Mouse (Mus musculus) kidney, postnatal 10 days (tissue): ENCODE data around the gene Timm8a2.

ENCODE experiments used
- DNase-seq: peaks from one replicate; pipeline ENCODE4 v3.0.0; 2021; ENCODE audit warnings: mixed read lengths

Timm8a2 gene

DNA sequence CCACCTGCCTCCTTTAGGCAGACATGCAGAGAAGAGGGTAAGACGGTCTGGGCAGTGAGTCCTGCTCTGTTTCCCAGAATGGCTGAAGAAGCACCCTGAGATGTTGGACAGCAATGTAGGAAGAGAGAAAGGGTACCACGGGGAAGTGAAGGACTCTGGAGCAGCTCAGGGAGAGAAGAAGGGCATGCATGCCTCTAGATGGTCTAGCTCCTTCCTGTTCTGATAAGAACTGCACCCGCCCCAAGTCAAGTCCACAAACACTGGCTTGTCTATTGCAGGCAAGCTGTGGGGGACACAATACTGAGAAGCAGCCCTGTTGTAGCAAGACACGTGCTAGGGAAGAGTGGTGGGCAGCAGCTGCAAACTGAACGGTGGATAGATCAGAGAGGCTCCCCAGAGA, 22.3 kb upstream of the Timm8a2 start:
- DNase-seq, result no peak

DNA sequence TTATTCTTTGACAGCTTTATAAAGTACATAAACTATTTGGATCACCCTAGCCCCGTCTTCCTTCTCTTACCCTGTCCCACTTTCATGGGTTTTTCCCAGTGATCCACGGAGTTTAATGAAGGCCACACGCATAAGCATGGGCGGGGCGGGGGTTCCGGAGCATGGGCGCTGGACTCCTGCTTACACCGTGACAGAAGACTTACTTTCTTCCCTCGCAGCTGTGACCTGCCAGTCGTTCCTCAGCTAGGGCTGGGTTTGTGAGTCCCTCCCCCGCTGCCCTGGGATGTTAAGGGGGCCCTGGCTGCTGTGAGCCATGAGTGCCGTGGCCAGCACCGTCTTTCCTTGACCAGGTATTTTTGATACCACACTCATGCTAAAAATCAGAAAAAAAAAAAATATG, 21.7 kb upstream of the Timm8a2 start:
- DNase-seq, result peak; percentile 35

DNA sequence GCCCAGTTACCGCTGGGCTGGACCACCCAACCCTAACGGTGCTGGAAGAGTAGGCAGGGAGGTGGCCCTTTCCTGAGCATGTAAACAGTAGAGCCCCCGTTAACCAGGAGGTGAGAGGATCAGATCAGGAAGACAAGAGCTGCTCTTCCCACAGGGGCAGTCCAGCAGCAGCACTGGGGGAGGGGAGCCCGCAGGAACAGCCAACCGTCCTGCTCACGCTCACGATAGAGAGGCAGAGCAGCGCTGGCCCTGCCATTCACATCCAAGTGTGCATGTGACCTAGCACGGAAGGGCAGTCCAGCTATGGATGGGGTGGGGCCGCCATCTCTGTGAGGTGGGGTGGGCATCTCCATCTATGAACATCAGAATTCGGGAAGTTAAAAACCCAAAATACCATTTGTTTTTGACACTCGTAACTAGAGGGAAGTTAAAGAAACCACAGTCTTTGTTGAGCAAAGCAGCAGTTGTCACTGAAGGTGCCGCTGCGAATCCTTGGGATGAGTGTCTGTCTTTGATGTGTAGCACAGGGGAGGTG, 21.0 kb upstream of the Timm8a2 start:
- DNase-seq, result no peak

DNA sequence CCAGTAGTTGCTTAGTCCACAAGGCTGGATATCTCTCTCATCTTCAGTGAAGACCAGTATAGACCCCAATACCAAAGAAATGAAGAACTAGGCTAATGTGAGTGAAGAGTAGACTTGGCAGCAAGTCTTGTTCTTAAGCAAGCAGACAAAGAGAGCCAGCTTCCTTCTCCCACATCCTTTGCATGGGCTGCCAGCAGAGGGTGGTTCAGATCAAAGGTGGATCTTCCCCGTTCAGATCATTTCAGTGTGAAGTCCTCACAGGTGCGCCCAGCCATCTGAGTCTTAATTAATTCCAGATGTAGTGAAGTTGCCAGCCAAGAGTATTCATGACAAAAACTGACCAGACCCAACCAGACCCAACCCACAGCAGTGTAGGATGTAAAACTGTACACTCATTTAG, 16.5 kb upstream of the Timm8a2 start:
- no peak for DNase-seq

DNA sequence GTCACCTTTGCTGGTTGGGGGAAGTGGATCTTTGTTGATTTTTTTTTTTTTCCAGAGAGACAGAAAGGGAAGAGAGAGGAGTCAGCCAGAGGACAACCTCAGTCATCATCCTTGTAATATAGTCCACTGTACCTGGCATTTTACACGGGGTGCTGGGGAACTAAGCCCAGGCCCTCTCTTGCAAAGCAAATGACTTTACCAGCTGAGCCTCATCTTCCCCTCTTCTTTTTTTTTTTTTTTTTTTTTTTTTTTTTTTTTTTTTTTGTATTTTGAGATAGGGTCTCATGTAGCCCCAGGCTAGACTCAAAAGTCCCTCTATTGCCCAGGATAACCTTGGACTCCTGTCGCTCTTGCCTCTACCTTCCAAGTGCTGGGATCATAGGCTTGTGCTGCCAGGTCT, 15.1 kb upstream of the Timm8a2 start:
- no peak for DNase-seq

DNA sequence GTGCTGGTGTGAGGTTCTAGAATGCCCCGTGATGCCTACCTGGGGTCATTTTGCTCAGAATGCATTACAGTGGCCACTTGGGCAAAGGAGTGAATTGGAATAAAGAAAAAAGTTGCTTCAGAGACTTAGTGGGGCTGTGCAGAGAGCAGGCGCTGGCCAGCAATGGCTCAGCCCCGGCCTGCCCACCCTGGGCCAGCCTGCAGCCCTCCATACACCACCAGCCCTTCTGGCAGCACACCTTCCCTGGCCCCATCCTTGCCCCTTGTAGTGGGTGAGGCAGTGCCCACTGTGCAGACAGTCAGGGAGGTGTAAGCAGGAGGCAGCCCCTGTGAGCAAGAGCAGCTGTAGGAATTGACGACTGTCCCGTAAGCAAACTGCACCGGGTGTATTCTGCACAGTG, 13.9 kb upstream of the Timm8a2 start:
- no peak for DNase-seq

DNA sequence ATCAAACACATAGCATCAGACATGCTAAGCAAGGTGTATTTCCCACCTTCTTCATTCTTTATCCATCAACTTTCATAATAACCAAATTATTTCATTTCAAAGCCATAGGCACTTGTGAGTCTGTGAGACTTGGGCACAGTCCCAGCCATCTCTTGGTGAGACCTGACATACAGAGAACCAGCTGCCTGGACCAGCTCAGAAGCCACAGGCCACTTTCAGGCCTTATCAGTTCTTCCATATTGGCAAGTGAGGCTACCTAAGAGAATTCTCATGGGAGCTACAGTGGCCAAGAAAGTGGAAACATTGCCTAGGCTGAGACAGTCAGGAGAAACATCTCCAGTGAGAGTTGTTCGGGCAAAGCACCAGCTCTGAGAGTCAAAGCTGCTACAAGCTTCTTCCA, 11.4 kb upstream of the Timm8a2 start:
- DNase-seq, result no peak

DNA sequence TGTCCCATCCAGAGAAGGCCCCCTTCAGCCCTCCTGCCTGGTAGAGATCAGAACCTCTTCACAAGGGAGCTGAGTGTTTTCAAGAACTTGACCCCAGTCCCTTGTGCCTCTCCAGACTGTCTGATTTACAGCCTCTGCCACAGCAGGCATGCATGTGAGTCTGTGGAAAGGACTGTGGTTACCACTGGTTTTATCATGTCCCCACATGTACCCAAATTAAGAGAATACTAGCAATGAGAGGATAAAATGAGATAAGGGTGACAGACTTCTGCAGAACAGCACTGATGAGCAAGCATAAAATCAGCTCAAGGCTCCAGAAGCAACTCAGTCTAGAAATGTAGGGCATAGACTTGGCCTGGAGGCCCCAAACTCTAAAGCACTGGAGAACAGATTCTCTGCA, 10.5 kb upstream of the Timm8a2 start:
- no peak for DNase-seq

DNA sequence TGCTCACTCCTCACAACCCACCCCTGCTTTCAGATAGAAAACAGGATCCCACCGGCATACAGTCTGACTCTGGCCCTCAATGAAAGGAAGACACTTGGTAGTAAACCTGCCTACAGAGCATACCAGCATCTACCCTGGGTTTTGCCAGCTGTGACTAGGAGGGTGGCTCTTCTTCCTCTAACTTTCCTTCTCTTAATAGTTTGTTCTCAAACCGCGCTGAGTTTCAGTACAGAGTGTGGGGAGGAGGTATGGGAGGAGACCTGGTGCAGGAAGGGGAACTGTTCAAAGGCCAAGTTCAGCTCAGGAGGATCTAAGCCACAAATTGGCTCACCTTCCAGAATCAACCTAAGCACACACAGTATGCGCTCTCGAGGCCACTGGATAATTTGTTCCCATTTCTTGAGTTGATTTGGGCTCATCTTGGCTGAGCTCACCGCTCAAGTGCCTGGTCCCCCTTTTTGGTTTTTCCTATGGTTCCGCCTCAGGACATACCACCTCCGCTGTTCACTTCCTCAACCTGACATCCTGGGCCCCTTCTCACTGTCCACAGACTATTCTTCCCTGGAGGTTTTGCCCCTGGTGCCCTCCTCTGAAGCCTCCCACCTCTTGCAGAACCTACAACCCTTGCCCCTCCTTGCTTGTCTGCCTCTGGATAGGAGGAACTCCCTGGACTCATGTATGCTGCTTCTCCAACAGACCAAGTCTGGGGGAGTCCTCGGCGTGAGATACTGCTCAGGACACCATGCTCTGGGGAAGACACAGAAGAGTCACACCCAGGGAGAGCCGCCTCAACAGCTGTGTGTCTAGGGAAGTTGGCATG, 5.3 kb upstream of the Timm8a2 start:
- no peak for DNase-seq

DNA sequence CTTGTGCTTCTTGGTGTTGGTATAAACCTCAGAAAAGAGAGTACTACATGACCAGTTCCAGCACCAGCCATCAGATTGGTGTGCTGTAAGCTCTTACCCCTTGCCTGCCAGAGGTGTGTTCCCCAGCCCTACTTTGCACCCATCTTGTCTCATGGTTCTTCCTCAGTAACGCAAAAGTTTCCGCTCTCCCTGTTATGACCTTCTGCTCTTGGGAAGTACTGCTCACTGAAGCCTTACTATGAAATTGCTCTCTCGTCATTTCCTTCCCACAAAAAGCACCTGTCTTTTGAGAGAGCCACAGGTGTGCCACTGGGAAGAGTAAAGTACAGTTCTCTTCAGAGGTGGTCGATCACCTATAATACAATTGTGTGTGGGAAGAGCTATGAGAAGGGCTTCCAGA, 4.6 kb upstream of the Timm8a2 start:
- no peak for DNase-seq

DNA sequence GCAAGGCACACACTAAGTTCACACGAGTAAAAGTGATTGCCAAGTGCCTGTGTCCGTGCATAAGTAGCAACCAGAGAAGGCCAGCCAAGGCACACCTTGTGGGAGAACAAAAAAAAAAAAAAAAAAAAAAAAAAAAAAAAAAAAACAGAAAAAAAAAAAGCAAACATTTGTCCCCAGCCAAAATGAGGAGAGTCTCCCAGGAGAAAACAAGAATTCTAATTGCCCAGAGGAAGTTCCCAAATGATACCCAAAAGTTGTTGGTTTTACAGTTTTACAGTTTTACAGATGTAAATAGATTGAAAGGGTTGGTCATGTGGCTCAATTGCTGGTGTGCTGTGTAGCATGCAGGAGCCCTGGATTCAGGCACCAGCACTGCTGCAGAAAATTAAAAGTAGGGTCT, 2.4 kb upstream of the Timm8a2 start:
- no peak for DNase-seq

DNA sequence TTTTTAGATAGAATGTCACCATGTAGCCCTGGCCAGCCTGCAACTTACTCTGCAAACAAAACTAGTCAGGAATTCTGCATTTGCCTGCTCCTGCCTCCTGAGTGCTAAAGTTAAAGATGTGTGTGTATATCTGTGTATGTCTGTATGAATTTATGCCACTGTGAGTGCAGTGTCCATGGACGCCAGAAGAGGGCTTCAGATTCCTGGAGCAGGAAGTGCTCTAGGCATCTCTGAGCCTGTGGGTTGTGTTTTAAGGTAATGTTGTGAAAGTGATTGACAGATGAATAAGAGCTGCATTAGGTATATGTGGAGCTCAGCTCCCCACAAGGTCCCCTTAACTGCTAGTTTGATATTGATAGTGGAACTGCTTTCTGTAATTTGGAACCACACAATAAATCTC, 707 bp downstream of the Timm8a2 start:
- no peak for DNase-seq

DNA sequence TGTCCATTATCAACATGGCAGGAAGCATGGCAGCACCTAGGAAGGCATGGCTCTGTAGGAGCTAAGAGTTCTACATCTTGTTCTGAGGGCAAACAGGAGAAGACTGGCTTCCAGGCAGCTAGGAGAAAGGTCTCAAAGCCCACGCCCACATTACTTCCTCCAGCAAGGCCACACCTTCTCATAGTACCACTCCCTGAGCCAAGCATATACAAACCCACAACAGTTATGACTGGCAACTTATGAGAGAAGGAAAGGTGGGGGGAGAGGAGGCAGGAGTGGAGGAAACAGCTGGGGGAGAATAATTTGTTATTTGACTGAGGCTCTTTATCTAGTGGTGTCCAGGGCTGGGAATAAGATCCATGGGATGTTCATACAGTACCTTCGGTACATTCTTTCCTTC, 1.4 kb downstream of the Timm8a2 start:
- DNase-seq, result no peak

DNA sequence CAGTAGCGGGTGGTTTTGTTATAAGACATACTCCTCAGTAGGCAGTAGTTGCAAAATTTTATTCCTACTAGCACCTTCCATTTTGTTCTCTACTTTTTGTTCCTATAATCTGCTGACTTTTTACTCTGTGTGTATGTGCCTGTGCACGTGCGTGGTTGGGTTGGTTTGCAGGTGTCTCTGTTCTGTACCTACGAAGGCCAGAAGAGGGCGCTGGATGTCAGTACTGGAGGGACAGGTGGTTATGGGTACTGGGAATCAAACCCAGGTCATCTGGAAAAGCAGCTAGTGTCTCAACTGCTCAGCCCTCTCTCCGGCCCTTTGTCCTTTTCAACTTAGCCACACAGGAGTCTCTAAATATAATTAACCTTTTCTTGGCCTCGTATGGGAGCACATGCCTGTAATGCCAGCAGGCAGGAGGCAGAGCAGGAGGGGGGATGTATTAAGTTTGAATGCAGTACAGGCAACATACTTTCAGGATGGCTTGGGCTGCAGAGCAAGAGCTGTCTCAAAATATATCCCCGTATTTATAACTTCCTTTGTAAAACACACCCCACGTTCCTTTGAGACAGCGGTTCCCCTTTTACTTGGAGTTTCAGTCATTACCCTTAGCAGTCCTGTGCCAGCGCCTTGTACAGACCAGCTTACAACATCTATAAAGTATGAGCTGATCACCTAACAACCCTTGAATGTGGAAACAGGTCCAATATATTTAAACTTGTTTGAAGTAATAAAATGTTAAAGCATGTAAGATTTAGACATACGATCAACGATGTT, 4.6 kb downstream of the Timm8a2 start:
- no peak for DNase-seq

DNA sequence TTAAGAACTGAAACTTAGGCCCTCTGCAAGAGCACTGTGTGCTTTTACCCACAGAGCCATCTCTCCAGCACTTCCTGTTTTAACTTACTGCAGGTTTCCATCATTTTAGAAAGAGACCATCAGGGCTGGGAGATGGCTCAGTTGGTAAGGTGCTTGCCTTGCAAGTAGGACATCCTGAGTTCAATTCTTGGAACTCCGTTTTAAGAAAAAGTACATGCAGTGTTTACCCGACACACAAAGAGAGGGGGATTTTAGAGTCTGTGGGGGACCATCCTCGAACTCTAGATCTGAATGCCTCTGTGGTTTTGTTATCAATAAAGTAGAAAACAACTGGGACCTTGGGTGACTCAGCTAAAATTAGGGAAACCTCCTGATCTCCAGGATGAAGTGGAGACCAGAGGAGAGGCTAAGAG, 6.9 kb downstream of the Timm8a2 start:
- no peak for DNase-seq

DNA sequence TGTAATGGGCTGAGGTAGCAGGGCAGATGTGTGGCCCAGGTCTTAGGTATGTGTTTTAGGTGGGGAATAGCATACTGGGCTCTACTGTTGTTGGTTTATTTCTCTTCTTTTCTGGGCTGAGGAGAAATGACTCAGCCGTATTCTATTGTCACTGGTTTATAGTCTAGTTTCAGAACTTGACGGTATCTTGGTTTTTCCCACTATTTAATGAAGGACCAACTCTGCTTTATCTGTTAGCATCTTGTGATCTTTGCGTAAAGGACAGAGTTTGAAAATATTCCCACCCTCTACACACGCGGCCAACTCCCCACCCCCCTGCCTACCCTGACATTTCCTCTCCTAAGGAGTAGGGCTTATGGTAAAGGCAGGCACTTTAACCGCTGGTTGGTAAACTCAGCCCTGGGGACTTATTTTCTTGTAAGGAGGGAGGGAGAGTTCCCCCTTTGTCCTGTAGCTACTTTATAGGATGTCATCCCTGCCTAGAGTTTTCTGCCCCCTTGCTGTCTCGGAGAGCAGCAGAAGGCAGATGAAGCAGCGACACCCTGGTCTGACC, 7.7 kb downstream of the Timm8a2 start:
- DNase-seq, result no peak

DNA sequence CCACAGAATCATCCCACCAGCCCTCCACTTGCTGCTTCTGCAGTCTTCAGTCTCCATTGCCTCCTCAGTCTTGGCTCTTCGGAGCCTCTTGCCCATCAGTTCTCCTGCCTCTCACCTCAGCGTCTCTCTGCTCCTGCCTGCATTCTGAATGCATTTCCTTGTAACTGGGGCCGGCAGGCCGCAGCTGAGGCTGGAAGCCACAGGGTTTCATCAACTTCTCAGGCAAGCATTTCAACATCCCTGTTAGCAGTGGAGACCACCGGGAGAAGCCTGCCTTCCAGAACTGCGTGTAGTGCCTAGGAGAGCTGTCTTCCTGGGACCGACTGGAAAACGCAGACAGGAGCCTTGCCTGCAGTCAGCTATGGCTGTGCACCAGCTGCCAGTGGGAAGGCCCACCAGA, 13.3 kb downstream of the Timm8a2 start:
- DNase-seq, result no peak

DNA sequence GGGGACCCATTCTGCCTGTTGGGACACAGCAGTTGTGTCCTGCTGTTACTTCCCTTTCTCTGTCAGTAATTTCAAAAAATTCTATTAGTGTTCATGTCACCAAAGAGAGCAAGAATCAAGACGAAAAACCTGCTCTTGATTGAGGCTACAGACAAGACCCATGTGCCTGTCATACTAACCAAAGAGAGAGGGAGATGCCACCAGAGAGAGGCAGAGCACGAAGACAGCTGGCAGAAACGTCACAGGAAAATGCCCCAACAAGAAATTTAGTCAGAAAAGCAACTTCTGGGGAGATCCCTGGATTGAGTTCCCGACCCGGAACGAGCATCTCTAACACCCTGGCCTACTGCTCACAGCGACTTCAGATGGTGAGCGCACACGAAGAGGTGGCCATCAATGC, 14.3 kb downstream of the Timm8a2 start:
- no peak for DNase-seq

DNA sequence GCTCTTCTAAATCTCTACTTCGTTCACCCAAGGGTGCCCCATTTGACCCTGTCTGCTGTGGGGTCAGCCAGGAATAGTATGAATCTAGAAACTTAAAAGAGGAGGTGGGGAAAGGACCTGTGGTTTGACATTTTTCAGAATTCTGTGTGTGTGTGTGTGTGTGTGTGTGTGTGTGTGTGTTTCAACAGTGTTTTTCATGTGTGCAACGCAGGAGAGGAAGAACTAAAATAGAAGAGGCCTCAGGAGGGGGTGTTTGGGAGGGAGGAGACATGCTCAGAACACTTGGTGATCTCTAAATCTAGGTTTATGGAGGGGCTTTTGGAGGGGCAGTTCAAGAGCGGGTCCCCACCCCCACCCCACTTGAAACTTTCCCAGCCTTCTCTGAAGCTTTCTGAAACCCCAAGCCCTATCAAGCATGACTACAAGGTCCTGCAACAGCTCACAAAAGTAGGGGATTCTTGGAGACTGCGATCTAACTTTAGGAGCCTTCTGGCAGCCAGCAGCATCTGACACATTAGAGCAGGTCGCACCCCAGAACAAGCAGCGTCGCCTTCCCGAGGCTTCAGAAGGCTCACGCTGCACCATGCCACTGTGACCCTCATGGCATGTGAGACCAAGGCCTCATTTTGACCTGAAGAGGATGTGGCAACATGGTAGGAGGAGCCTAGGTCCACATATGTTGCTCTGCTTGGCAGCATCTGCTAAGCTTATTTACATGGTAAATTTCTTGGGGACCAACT, 18.6 kb downstream of the Timm8a2 start:
- DNase-seq, result no peak

DNA sequence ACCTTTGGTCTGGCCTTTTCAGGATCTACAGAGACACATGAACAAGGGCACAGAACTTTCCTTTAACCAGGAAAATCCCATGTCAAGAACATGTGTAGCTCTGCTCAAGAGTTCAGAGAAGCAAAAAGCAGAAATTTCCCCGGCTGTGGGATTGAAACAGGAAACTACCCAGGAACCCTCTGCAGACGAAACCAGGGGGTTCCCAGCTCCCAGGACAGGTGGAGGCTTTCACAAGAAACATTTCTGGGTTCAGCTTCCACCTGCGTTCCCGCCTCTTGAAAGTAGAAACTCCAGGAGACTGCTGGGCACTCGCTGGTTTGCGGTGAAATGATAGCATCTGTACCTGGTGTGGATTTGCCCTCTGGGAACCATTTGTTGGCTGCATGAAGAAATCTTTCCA, 22.4 kb downstream of the Timm8a2 start:
- DNase-seq, result no peak

DNA sequence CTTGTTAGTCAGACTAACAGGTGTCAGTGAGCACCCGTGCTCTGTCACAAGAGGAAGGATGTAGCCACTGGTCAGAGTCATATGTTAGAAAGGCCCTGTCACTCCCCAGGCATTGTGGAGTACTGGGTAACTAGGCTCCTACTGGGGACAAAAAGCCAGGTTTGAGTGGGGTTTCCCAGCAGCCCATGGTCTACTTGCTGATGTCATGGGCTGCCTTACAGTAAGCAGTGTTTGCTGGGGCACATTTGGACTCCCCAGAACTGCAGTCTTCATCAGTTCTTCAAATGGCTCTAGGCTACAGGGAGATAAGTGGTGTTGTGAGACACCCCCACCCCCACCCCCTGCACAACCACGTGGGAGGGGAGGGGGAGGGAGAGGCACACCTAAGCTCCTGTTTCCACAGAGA, 23.5 kb downstream of the Timm8a2 start:
- DNase-seq, result no peak

DNA sequence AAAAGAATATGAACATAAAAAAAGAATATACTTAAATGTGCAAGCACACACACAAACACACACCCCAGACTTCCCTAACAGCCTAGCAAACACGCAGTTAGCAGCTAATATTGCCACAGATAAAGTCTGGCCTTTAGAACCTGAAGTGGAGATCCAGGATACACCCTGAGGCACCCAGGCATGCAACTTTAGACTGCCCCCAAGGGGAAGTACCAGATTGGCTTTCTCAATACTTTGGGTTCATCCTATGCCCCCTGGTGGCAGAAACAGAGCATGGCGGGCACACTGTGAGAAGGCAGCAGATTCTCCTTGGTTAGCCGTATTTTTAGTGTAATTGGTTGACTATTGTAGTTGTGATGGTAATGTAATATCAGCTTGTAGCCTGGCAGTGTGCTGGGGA, 26.2 kb downstream of the Timm8a2 start:
- peak; percentile 91 for DNase-seq

DNA sequence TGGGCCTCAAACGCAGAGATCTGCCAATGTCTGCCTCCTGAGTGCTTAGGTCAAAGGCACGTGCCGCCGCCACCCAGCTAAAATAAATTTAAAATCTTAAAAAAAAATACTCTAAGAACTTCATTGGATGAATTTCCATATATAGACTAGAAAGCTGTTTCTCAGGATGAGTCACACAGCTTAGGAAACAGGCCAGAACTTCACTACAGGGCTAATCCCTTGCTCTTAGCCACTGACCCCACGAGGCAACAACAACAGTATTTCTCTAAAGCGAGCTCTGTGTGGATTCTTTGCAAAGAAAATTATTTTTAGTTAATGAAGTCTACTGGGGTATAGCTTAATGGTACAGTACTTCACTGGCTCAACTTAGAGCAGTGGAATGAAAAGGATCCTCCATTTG, 26.9 kb downstream of the Timm8a2 start:
- DNase-seq, result no peak
